Mouse (Mus musculus): ENCODE data around the gene Il21r.

- TF ChIP-seq CTCF (IDR thresholded peaks at IDR 0.05; ENCODE audit: borderline replicate concordance, insufficient read depth, low read depth, low read length): no peak
- TF ChIP-seq POLR2A (IDR thresholded peaks at IDR 0.05; ENCODE audit: borderline replicate concordance, insufficient read depth, low read length): no peak
Observed at GRCm38 (mm10) chr7:125606265-125607164, 3.3 kb downstream of the Il21r start.
